16 mouse cellular contexts compared by ENCODE assay signal in genomic region chr14:101933551-101933950, GRCm38 (mm10).
"Had no signal": no experiment of that assay in that cellular context is flagged by ENCODE, and none has a peak within 500 bp of the region (broad histone marks: within the 10 kb centered on the region; RNA-seq: fewer than 3 reads in every experiment).

No protein-coding gene starts in this region.

- DNase-seq: retina, postnatal 1 day; right cerebral cortex, adult 18-20 months; right cerebral cortex, postnatal 14 days; right cerebral cortex, postnatal 25 days; right cerebral cortex, postnatal 4 days; spleen, adult 18-20 months; thymus, adult 18-20 months; thymus, adult 2 months; thymus, postnatal 14 days; thymus, postnatal 25 days; thymus, postnatal 36 days; thymus, postnatal 4 days had no signal

- H3K4me2 ChIP-seq: neural tube, embryonic 13.5 days; neural tube, embryonic 15.5 days; stomach, embryonic 15.5 days had no signal

- H3K4me1 ChIP-seq: neural tube, embryonic 13.5 days; neural tube, embryonic 15.5 days; stomach, embryonic 15.5 days had no signal

- H3K36me3 ChIP-seq: neural tube, embryonic 13.5 days; neural tube, embryonic 15.5 days; stomach, embryonic 15.5 days had no signal

- H3K27ac ChIP-seq: neural tube, embryonic 13.5 days; neural tube, embryonic 15.5 days; stomach, embryonic 15.5 days; stomach, postnatal 0 days had no signal

- H3K4me3 ChIP-seq: neural tube, embryonic 13.5 days; neural tube, embryonic 15.5 days; stomach, embryonic 15.5 days had no signal

- H3K9me3 ChIP-seq: neural tube, embryonic 13.5 days; neural tube, embryonic 15.5 days; stomach, embryonic 15.5 days had no signal

- H3K9ac ChIP-seq: neural tube, embryonic 13.5 days; neural tube, embryonic 15.5 days; stomach, embryonic 15.5 days had no signal

- H3K27me3 ChIP-seq: neural tube, embryonic 13.5 days; neural tube, embryonic 15.5 days; stomach, embryonic 15.5 days had no signal
